Mouse (Mus musculus) heart, postnatal 14 days (tissue): ENCODE measurements at regions not wholly inside any gene's neighbourhood (a gene's known extent, or its start where the extent isn't known, plus 50 kb on each side); places are given as distances from the start of the nearest gene placed in this dataset.
A peak's percentile ranks its signal among the peaks of the same experiment; 100 is the strongest.

Experiments used
- DNase-seq, 2 experiments: peaks; one replicate each; pipeline ENCODE4 v3.0.0; 2021 to 2022
- intact Hi-C: fragments of 180-260 bp; cut with DNase I; formaldehyde crosslinking; loops from one replicate; pipeline ENCODE4 v1.15.1; 2025

DNA sequence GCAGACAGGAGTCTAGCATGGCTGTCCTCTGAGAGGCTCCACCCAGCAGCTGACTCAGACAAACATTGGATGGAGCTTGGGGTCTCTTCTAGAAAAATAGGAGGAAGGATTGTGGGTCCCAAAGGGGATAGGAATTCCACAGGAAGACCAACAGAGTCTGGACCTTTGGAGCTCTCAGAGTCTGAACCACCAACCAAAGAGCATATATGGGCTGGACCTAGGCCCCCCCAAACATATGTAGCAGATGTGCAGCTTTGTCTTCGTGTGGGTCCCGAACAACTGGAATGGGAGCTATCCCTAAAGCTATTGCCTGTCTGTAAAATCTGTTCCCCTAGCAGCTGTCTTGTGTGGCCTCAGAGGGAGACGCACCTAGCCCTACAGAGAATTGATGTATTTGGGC is 50.1 kb upstream of the Cpm start:
- DNase-seq: no peak
- intact Hi-C loops: no loop called here

DNA sequence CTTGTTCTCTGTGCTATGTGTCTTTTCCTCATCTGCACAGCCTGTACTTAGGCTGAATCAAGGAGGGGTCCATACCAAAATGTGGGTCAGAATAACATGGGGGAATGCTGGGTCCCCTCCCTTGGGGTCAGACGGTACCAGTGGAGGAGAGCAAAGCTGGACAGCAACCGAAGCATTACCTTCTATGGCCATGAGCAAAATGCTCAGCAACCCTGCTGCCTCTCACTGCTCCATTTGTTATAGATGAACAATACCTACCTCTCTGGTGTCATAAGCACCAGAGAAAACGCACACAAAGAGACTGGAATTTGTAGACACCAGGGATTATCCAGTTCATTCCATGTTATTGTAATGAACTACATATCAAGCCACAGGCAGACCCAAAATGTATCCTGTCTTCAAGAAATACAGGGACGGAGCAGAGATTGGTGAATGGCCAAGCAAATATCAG is 50.6 kb upstream of the Cpm start:
- DNase-seq: no peak
- intact Hi-C loops: no loop called here

DNA sequence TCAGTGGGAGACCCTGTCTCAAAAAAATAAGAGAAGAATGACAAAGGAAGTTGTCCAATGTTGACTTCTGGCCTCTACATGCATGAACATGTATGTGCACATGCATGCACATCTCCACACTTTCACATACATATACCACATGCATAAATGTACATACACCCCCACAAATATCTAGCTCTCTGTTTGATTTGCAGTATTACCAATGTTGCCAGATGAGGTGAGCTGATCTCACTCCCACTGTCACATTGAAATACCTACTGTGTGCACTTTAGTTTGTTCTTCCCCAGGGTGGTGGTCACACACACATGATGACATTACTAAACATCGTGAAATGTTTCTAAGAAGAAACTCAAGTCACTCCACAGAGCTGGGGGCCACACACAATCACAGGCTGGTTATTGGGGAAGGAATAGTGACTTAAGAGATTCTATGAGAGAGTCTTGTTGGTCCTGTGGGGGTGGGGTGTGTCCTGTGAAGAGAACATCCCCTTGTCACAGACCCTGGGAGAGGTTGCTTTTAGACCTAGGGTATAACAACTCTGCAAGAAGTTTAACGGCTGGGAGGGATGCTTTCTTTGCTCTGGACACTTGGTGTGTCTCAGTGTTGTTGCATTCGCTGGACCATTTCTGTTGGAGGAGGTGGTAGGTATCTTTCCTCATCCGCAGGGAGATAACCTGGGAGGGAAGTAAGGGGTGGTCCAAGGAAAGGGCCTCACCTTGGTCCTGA is 51.2 kb upstream of the Cpm start:
- intact Hi-C loops: no loop called here
- DNase-seq: no peak

DNA sequence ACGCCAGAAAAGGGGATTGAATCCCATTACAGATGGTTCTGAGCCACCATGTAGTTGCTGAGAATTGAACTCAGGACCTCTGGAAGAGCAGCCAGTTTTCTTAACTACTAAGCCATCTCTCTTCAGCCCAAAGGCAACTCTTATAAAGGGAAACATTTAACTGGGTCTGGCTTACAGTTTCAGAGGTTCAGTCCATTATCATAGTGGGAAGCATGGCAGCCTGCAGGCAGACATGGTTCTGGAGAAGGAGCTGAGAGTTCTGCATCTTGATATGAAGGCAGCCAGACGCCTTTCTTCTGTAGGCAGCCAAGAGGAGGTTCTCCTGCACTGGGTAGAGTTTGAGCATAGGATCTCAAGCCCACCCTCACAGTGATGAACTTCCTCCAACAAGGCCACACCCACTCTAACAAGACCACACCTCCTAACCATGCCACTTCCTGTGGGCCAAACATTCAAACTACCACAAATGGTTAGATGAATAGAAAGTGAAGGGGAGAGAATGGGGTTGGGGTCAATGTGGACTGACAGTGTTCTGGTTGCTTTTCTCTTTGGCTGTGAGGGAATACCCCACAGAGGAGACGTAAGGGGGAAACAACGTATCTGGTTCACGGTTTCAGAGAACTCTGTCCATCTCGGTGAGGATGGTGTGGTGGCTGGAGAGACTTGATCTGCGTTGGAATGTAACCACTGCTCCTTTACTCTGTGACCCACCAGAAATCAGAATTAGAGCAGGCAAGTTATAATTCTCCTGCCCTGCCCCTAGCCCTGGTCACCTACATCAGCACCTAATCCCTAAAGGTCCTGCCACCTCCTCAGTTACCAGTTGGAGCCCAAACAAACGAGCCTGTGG is 52.2 kb upstream of the Cpm start:
- intact Hi-C loops: no loop called here
- DNase-seq: no peak

DNA sequence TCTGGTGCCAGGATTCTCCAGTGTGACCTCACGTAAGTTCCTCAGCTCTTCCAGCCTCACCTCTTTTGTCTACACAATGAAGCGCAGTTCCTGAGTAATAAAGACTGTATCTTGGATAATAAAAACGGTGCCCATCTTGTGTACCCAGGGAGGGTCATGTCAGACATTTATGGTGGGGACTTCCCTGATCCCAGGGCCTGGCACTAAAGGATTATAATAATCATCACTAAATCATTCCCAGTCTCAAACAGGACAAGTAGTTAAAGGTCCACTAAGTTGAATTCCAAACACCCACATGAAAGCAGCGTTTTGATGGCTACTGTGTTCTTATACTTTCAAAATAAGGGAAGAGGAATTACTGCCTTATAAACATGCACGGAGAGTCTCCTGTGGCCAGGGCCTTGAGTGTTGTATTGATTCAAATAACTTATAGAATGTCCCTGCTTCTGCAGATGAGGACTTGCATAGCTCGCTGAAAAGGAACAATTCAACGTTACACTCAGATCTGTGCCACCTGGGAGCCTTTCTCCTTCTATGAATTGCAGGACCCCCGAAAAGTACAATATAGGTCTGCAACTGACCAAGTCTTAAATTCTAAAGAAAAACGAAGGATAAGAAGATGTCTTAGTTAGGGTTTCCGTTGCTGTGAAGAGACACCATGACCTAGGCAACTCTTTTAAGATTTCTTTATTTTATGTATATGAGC is 53.0 kb upstream of the Cpm start:
- DNase-seq: no peak
- intact Hi-C loops: no loop called here

DNA sequence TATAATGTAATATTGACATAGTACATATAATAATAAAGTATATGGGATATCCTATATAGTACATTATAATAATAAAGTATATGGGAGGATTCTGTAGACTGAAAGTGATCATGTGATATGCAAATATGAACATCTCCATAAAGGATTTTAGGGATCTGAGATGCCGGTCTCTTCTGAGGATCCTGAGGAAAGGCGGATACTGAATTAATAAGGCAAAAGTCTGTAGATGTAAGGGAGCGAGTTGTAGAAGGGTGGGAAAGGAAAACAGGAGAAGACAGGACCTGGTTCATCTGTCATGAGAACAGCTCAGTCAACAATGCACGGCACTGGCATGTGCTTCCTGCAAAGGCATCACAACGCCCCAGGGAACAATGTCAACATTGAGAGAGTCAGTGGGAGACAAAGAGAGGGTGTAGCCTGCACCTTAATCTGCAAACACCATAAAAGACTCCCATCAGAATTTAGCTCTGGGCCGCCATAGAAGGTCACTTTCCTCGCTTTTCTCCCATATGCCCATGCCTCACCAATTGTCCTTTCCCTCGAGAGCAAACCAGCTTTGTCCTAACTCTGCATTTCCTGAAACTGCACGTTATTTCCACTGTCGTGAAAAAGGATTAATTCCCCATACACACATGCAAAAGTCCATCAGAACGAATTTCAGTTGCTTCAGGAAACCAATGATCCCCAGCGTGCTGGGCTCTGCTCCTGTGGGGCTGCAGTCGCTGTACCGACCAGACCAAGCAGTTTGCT is 53.7 kb upstream of the Cpm start:
- intact Hi-C loops: no loop called here
- DNase-seq: no peak

DNA sequence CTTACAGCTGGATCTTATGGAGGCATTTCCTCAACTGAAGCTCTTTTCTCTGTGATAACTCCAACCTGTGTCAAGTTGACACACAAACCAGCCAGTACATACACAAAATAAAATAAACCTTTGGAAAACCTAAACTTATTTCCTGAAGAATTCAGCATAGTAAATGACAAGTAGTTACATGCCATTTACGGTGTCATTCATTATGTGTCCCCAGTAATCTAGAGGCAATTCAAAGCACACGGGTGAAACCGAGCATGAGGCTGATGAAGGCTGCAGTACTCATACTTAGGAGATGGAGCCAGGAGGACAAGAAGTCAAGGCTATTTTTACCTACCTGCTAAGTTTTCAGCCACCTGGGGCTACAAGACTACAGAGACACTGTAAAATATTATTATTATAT is 54.4 kb upstream of the Cpm start:
- intact Hi-C loops: no loop called here
- DNase-seq: no peak

DNA sequence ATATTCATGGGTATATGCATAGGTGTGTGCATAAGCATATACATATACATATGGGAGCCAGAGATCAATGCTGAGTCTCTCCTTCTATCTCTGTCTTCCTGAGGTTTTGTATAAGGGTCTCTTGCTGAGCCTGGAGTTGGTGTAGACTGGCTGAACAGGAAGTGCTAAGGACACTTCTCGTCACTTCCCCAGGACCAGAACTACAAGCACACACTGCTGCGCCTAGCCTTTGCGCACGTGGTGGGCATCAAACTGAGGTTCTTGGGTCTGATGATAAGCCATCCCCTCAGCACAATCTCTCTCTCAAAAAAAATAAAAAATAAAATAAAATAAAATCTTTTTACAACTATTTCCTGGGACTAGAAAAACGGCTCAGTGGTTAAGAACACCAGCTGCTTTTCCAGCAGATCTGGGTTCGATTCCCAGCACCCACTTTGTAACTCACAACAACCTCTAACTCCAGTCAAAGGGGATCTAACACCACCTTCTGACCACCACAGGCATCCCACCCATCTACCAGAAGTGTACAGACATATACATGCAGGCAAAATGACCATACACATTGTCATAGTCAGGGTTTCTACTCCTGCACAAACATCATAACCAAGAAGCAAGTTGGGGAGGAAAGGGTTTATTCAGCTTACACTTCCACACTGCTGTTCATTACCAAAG is 55.1 kb upstream of the Cpm start:
- intact Hi-C loops: no loop called here
- no peak for DNase-seq

DNA sequence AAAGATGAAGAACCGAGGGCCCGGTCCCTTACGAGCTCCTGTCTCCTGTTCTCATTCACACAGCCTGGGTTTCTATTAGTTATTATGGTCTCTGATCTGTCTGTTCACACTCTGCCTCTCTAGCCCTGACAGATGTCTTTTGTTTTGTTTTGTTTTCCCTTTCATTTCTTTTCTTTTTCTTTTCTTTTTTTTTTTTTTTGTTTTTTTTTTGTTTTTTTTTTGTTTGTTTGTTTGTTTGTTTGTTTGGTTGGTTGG is 55.8 kb upstream of the Cpm start:
- intact Hi-C loops: no loop called here
- DNase-seq: no peak

DNA sequence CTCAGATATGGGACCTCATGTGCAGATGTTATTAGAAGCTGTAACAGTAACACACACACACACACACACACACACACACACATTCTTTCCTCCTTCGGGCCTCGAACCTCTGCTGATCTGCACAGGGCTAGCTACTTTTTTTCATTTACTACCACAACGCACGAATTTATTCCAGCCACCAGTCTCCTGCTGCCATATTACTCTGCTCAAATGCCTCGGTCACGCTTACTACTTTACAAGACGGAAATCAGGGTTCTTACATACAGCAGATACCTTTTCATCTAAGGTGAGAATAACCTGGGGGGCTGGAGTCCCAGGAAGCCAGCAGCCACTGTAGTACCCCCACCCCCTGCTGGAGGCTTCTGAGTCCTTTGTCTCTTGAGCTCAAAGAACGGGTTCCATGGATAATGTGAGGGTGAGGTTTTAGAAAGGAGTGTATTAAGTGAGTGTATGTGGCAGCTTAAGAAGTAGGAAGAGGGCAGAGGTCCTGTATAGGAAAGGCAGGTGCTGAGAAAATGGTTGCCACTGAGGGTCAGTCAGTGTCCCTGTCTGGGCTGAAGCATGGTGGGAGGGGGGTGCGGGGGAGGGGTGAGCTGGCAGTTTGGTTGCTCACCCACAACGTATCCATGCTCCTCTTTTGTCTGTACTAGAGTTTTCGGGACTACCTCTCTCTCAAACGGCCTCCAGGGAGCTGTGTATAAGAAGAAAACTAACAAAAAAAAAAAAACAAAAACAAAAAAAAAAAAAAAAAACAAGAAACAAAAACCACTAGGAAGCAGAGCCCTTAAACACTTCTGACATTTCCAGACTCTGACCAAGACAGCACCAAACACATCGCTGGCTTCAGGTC is 56.3 kb upstream of the Cpm start:
- intact Hi-C loops: no loop called here
- DNase-seq: no peak

DNA sequence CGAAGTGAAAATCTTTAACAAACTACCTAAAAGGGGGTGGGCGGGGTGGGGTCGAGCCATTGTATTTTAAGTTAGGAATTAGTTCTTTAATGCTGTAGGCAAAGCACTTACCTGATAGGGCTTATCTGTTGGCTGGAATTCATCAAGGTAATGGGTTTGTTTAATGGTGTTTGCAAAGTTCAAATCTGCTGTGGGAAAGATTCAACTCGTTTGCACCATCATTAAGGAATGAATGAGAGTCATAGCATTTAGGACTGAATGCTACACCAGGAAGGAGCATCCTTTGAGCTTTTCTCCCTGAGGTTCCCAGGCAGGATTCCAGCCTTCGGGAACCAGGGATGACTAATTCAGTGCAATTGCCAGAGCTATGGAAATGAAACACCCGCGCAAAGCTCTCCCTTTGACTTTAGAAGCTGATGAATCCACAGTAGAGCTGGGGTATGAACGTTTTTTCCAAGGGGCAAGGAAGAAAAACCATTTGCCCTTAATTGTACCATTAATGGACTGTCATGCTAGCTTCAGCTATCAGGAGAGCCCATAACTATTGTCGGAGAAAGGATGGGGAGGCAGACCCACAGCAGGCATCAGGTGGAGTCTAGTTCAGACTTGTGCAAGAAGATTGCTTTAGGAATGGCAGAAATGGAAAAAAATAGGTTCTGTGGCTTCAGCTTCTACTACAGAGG is 57.3 kb upstream of the Cpm start:
- intact Hi-C loops: no loop called here
- DNase-seq: peak; percentile 9 to 39

DNA sequence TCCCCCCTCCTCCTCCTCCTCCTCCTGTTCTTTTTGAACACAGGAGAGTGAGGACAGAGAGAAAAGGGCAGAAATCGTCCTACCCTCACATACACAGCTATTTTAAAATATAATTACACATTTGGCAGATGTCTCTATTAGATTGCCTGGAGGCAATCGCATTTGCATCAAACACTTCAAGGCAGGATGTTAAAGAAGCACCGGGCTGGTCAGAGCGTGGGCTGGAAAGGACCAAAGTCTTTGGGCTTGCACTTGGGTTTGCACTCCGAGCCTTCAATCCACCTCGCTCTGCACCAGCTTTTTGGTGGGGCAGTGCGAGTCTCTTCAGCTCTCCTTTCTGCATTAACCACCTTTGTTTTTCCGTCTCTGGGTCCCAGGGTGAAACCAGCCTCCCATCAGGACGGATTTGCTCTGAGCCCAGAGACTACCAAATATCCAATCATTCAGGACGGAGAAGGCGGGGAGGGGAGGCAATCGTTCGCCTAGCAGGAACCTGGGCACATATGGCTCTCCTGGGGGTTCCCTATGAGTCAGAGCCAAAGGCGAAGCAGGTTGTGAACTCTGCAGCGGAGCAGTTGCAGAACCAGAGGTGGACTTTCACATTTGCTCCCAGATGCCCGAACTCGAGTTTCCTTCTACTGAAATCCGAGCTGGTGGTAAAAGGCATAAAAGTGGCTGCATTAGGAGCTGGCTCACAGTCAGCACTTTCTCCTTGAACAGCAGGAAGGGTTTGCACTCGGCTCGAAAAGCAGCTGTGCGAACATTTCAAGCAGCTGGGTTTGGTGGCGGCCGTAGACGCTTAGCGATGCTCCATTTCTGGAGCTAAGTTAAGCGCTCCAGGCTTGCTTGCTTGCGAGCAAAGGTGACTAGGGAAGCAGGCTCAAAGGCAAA is 58.1 kb upstream of the Cpm start:
- intact Hi-C loops: no loop called here
- peak; percentile 19 to 45 for DNase-seq

DNA sequence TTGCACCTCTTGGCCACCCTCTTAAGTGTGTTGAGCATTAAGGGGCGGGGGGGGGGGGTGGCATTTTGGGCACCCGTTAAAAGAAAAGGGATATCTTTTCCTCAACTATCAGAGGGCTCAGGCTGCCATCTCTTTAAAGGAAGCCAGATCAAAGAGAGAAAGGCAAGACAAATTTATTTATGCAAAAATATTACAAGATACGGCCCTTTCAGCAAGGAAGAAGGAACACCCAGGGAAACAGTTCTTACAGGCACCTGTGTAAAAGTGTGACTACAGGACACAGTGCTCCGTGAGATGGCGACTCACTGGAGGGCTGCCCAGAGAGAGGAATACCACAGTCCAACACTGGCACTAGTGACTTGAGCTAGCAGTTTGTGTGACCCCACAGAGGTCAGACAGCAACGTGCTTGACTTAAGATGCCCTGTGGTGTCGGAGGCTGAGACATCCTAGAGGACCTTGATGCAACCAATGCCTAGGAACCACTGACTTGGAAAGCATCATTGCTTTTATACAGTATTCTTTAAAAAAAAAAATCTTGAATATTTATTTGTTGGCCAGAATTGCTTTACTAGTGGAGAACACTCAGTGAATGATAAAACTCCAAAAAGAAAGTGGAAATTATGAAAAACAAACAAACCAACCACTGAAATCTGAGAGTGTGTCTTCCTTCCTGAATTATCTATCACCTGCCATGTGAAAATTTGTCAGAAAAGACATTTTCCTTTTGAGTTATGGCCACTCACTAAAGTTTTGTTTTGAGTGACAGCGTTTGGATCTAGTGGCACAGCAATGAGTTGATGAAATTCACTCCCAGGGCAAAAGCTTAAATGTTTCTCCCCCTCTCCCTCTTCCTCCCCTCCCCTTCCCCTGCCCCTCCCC is 59.0 kb upstream of the Cpm start:
- intact Hi-C loops: no loop called here
- no peak for DNase-seq

DNA sequence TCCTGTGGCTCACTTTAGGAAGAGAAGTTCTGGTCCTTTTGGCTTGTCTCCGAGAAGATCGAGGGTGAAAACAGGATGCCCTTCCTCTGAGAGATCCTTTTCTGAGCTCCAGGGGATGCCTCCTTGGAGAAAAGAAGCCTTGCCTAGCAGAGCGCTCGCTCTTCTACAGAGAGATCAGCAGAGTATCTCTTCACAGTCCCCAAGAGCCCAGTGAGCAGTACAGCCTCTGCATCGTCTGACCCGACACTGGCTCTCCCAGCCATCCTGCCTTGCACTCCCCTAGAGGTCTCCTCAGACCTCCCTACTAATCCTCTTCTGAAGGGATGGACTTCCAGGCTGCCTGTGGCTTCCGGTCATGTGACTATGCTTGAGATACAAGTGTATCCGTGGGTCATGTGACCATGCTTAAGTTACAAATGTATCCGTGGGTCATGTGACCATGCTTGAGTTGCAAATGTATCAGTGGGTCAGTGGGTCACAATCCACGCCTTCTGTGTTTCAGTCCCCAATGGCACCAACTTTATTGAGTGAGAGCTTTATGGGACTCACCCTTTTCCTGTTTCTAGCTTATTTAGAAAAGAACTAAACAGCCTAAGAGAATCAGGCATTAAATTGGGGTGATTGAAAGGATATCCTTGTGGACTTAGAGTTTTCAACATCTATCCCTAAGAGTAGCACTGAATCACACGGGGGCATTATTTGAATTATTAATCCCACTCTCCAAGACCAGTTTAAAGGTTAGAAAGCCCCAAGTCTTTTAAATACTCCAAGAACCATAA is 59.8 kb upstream of the Cpm start:
- intact Hi-C loops: no loop called here

DNA sequence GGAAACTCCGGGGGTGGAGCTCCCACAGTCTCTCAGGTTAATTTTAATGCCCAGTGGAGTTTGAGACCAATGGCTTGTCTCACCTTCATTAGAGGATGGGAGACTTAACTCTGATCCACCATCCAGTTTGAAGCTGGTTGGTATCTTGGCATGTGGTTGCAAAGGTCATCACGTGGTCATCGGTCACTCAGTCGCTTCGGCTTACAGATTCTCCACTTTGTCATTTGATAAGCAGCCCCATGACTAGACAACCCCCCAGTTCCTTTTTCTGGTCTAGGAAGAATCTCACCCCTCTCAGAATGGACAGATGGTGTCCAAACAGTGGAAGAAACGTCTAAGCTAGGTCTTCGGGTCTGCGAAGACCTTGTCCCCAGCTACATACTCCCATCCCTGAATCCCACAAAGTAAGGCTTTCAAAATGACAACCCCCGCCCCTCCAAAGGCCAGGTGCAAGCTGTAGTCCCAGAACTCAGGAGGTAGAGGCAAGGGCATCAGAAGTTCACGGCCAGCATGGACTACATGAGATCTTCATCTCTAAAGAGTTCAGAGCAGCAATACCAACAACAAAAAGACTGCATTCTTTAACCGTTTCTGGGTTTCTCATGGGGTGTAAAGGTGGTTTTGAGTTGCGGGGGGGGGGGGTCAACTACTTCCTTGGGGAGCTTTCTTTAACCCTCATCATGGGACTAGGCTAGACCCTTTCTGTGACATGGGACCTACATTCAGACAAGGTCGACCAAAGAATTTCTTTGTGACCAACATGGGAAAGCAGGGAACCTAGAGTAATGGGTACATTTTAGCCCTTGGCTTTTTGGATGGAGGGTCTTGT is 60.6 kb upstream of the Cpm start:
- intact Hi-C loops: no loop called here
- no peak for DNase-seq

More for the DNA sequence above, 59.8 kb upstream of the Cpm start:
- no peak for DNase-seq

DNA sequence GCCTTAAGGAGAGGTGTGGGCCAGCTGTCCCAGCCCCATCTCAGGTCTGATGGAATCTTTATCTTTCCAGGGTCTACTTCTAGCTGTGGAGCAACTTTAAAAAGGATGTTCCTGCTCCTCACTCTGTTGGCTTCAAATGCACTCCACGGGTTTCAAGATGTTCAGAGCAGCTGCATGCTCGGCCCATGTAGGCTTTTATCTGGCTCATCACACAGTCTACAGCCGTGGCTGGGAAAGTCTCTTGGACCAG is 61.2 kb upstream of the Cpm start:
- intact Hi-C loops: no loop called here
- no peak for DNase-seq
